Mouse (Mus musculus) CD4-positive naive resting alpha-beta T cell, adult 76 days (primary cell): ENCODE results near the gene Coq8b. TPM values are rescaled to one million over a fixed set of nuclear protein-coding genes. Genes with fewer than 3 reads are reported as not detected.

Experiments
- total RNA-seq: library from RNA; stranded (reverse); gene quantifications from one replicate; pipeline ENCODE4 v1.2.4, GENCODE M21; 2023

Coq8b gene
- total RNA-seq = 15.3 TPM

GRCm38 (mm10) chr7:27232781-27233281 lies at the start of gene Coq8b:
Gene Coq8b, plus strand, starts transcription at chr7:27233023.

DNA sequence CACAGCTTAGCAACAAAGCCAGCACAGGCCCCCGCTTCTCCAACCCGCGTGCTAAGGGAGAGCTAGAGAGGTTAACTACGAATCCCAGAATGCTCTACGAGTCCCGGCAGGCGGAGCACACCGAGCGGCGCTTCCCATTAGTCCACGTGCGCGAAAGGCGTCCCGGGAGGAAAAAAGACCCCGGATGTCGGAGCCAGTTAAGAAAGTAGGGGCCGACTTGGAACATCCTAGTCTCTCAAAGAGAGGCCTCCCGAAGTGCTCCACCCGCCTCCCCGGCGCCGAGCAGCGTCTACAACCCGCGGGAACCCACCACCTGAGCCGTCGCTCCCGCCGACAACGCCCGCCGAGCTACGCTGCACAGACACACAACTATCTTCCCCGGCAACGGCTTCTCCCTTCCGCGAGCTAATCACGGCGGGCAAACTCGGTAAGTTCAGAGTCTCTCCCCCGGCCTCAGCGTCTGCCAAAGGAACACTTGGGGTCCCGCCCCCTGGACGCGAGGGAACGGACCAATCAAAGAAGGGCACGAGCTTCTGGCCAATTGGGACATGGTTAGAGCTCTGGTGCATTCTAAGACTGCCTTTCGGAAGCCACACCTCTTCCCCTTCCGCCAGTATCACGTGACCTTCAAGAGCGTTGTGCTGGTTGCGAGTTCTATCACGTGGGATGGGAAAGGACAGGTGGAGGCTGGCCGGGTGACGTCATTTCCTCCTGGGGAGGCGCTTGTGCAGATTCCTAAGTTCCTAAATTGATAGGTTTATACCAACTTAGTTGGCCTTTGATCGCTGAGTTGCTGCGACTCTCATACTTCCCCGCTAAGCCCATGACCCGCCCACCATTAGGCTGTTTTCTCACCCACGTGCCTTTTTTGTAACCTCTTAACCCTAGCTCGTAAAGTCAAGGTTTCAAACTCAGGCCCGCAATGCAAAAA lies 36.9 kb upstream of the Coq8b start, which contains the start of the genes BC024978 and Snrpa:
Gene BC024978, plus strand, starts transcription at position 101 of the 931 bp plus-strand sequence.
Gene Snrpa, minus strand, starts transcription at position 591 of the 931 bp plus-strand sequence.

DNA sequence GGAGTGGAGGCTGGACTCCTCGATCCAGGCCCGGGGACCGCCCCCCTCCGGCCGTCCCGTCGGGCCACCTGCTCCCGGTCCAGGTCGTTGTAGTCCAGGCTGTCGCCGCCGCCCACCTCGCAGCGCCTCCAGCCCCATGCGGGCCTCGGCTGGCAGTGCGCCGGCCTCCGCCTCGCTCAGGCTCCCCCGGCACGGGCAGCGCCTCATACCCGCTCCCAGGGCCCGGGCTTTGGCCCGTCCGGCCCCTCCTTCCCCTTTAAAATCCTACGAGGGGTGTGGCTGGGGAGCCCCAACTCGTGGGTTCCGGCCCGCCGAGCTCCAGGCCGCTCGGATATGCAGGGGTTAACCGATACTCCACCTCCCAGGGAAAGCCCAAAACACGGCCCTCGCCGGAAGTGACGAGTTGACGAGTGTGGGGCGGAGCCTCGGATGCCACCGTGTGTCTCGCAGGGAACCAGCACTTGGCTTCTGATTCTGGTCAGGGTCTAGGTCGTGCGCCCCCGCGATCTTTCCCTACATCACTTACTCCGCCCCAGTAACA lies 4.5 kb upstream of the Coq8b start, which contains the start of gene Itpkc:
Gene Itpkc, minus strand, starts transcription at position 381 of the 541 bp plus-strand sequence.

DNA sequence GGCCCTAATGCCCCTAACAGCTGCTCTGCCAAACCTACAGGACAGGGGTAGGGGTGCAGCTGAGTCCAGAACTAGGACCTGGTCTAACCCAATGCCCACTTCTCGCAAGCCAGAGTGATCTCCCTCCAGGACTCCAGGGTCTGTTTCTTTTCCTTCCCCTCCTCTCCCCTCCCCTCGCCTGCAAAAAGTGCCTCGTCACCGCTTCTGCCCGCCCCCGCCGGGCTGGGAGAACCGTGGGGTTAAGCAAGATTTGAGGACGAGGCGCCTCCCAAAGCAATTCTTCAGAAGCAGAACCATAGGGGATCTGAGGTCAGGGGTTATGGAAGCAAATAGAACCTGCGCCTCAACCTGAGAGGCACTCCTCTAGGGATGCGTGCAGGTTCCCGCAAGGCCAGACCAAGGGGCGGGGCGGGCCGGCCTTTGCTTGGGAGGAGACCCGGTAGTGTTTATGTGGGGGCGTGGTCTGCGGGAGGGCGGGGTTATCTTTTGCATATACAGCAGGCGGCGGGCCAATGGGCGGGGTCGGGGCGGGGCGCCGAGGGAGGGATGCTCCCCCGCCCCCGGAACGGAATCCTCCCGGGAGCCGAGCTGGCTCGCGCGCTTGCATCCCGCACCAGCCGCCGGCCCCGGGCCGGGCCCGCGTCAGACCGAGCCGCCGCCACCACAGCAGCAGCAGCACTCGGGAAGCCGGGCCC lies 25.5 kb downstream of the Coq8b start, which contains the start of gene Numbl:
Gene Numbl, plus strand, starts transcription at position 229 of the 695 bp plus-strand sequence.

Other genes with a start within 250 kb of the Coq8b start
- not detected for gene Cyp2a12, start 203.9 kb upstream of the Coq8b start, total RNA-seq
- gene Cyp2f2, start 113.1 kb upstream of the Coq8b start, total RNA-seq = not detected
- not detected for gene Cyp2t4, start 79.3 kb upstream of the Coq8b start, total RNA-seq
- gene Egln2, start 66.2 kb upstream of the Coq8b start, total RNA-seq = 95.0 TPM
- gene Rab4b, start 54.1 kb upstream of the Coq8b start, total RNA-seq = 77.3 TPM
- gene Gm21983, start 51.9 kb upstream of the Coq8b start, total RNA-seq = 0.44 TPM
- gene Mia, start 51.9 kb upstream of the Coq8b start, total RNA-seq = not detected
- 10.9 TPM for gene BC024978, start 37.2 kb upstream of the Coq8b start, total RNA-seq
- 77.4 TPM for gene Snrpa, start 36.8 kb upstream of the Coq8b start, total RNA-seq
- 12.1 TPM for gene Itpkc, start 4.4 kb upstream of the Coq8b start, total RNA-seq
- gene Numbl, start 25.4 kb downstream of the Coq8b start, total RNA-seq = 2.7 TPM
- 1.1 TPM for gene Ltbp4, start 104.7 kb downstream of the Coq8b start, total RNA-seq
- 60.2 TPM for gene Shkbp1, start 123.0 kb downstream of the Coq8b start, total RNA-seq
- gene Gm20479, start 124.4 kb downstream of the Coq8b start, total RNA-seq = 3.7 TPM
- not detected for gene Sptbn4, start 214.7 kb downstream of the Coq8b start, total RNA-seq
- 14.6 TPM for gene Blvrb, start 215.0 kb downstream of the Coq8b start, total RNA-seq
- gene Sertad3, start 240.7 kb downstream of the Coq8b start, total RNA-seq = 9.4 TPM